Mouse (Mus musculus) bone marrow, adult 2 months (tissue): Measurements from ENCODE around the gene Rhobtb1.

Source experiments
- CTCF ChIP-seq: fragments of 200-500 bp; IDR thresholded peaks from 2 replicates; pipeline ENCODE4 v1.5.1; 2011; ENCODE audit warnings: low read length, control low read depth; ENCODE audit not compliant: control insufficient read depth, insufficient read depth
- POLR2A ChIP-seq: fragments of 200-500 bp; IDR thresholded peaks from 2 replicates; pipeline ENCODE4 v1.6.1; 2011; ENCODE audit warnings: low read depth, mild to moderate bottlenecking, control low read depth, low read length, borderline replicate concordance; ENCODE audit not compliant: control insufficient read depth

DNA sequence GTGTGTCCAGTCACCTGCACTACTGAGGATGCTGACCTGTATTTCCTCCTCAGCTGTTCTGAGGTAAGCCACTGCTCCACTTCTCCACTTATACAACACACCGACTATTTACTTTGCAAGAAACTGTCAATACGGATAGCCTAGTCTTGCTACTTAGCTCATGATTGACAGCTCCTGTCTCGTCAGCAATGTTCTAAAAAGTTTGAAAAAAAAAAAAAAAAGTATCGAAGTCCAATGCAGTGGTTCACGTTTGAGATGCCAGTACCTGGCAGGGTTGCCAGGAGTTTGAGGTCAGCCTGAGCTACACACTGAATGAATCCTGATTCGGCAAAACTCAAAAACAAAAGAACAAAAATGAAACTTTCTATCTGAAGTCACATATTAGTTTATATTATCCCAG, 180.0 kb downstream of the Rhobtb1 start:
- TF ChIP-seq POLR2A (no peak), CTCF (no peak)
